Mouse (Mus musculus): ENCODE data around the gene Iars. TPM values are rescaled to one million over a fixed set of nuclear protein-coding genes. Genes with fewer than 3 reads are reported as not detected.

The Iars gene
- 94.6 and 97.5 TPM in 2 replicates for polyA plus RNA-seq (2016; fragmentation: Nextera tagmentation; extraction: Ambion mirVana)

DNA sequence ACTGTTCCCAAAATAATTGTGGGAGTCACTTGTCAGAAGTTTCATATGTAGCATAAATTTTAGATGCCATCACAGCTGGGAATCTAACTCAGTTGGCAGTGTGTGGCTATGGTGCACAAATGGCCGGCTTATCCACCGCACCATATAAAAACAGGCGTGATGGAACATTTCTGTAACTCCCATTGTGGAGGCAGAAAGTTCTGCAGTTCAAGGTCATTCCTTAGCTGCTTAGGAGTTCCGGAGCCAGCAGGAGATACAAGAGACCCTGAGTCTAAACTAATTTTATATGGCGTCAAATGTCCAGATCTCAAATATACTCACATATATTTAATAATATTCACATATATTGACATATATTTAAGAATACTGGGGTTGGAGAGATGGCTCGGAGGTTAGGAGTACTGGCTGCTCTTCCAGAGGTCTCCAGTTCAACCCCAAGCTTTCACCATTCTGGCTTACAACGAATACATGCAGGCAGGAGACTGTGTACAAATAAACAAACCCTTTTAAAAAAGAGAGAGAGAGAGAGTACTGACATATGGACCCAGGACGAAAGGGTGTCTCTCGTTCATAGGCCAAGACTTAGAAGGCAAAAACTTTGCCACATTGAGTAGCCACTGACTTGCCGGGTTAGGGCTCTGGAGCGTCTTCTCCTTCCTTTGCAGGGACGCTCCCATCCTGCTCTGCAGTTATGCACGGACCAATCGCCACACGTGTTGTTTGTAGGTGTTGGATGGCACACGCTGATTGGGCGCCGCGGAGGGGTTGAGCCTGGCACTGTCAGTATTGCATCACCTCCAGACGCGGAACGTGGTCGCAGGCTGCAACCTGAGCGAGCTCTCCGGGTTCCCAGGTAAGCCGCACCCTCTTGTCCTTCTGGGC lies at the start of gene Iars:
TSS of gene Iars (plus strand) at position 750 of the 882 bp plus-strand sequence.
- Histone ChIP-seq H3K9ac (replicated peaks) (peak within 1 kb of the TSS; percentile 79), H3K9me3 (no peaks in the 10 kb centered on the region), H3K4me2 (replicated peaks) (peak within 1 kb of the TSS; percentile 91), H3K4me3 (peak within 1 kb of the TSS; percentile 95), H3K4me1 (peaks cover 24% of the 10 kb centered on the region), H3K36me3 (peaks cover 22% of the 10 kb centered on the region), H3K27ac (replicated peaks) (peak within 1 kb of the TSS; percentile 58), H3K27me3 (no peaks in the 10 kb centered on the region)
- peak; percentile 100 for ATAC-seq (ENCODE audit: low FRiP score, low read depth)
- WGBS = 7% methylated on average over 26 of the region's 26 CpGs

GRCm38 (mm10) chr13:49639965-49640364 lies 41.9 kb upstream of the Iars start:
- WGBS = 94% methylated on average over 2 of the region's 2 CpGs
- ATAC-seq (ENCODE audit: low FRiP score, low read depth) = no peak
- no peaks in the 10 kb centered on the region for H3K9me3 ChIP-seq

DNA sequence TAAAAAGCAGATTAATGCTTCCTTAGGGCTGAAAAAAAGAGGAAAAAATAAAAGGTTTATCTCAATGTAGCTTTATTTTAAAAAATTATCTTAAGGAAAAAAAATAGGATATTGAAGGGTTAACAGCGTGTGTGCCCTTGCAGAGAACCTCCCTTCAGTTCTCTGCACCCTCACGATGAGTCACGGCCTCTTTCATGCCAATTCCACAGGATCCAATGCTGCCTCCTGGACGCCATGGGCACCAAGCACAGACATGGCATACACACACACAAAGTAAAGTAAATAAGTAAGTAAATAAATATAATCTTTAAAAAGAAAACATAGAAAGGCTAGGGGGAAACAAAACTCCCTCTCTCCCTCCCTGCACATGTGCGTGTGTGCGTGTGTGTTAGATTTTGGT lies 39.2 kb upstream of the Iars start:
- Histone ChIP-seq H3K4me1 (no peaks in the 10 kb centered on the region), H3K27me3 (no peaks in the 10 kb centered on the region), H3K27ac (replicated peaks) (no peak overlapping the region), H3K4me2 (replicated peaks) (no peak overlapping the region), H3K9ac (replicated peaks) (no peak overlapping the region), H3K9me3 (no peaks in the 10 kb centered on the region), H3K4me3 (no peak overlapping the region), H3K36me3 (no peaks in the 10 kb centered on the region)
- 88% methylated on average over 6 of the region's 6 CpGs for WGBS
- no peak for ATAC-seq (ENCODE audit: low FRiP score, low read depth)

More at GRCm38 (mm10) chr13:49639965-49640364, 41.9 kb upstream of the Iars start:
- Histone ChIP-seq H3K4me3 (no peak overlapping the region), H3K4me1 (no peaks in the 10 kb centered on the region), H3K36me3 (no peaks in the 10 kb centered on the region), H3K27ac (replicated peaks) (no peak overlapping the region), H3K27me3 (no peaks in the 10 kb centered on the region), H3K4me2 (replicated peaks) (no peak overlapping the region), H3K9ac (replicated peaks) (no peak overlapping the region)

DNA sequence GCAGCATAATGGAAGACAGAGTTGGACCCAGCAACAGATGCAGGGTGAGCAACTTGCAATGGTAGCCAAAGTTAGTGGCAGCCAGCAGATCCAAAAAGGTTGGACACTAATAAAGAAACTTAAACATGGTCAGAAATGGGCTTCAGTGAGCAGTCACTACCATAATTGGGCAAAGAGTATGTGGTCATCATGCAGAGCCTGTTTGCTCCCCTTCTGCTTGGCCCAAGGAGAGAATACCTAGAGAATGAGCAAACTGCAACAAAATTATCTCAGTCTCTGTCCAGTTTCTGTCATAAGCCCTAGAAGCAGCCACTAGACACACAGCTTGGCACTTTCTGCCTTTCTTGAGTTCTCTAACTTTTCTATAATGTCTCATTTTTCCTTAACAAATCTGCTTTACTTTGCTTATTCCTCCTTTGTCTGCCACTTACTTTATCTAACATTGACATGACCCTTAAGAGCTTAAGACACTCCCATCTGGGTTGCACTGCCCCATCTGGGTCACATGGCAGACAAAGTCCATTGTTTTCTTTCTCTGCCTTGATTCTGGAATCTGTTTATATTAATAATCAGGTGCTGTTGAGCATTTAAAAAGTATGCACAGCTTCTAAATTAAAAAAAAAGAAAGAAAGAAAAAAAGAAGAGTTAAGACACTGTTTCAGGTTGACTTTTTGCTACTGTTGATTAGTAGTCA lies 38.1 kb upstream of the Iars start:
- H3K9ac ChIP-seq (replicated peaks) = no peak overlapping the region
- H3K27me3 ChIP-seq = no peaks in the 10 kb centered on the region
- no peak for ATAC-seq (ENCODE audit: low FRiP score, low read depth)
- no peaks in the 10 kb centered on the region for H3K4me1 ChIP-seq
- H3K36me3 ChIP-seq = no peaks in the 10 kb centered on the region
- no peak overlapping the region for H3K4me2 ChIP-seq (replicated peaks)
- no peak overlapping the region for H3K27ac ChIP-seq (replicated peaks)
- H3K4me3 ChIP-seq = no peak overlapping the region
- H3K9me3 ChIP-seq = no peaks in the 10 kb centered on the region

- H3K9ac ChIP-seq (replicated peaks) = no peak overlapping the region
- 79% methylated on average over 2 of the region's 2 CpGs for WGBS
- no peaks in the 10 kb centered on the region for H3K9me3 ChIP-seq
- H3K4me2 ChIP-seq (replicated peaks) = no peak overlapping the region
- H3K36me3 ChIP-seq = no peaks in the 10 kb centered on the region
- H3K27me3 ChIP-seq = no peaks in the 10 kb centered on the region
- no peak overlapping the region for H3K4me3 ChIP-seq
- H3K4me1 ChIP-seq = no peaks in the 10 kb centered on the region
- no peak for ATAC-seq (ENCODE audit: low FRiP score, low read depth)
- no peak overlapping the region for H3K27ac ChIP-seq (replicated peaks)
Measured at GRCm38 (mm10) chr13:49644731-49645529, 37.0 kb upstream of the Iars start.

- Histone ChIP-seq H3K9me3 (no peaks in the 10 kb centered on the region), H3K4me2 (replicated peaks) (no peak overlapping the region), H3K36me3 (no peaks in the 10 kb centered on the region), H3K27ac (replicated peaks) (no peak overlapping the region), H3K4me1 (no peaks in the 10 kb centered on the region), H3K4me3 (no peak overlapping the region), H3K9ac (replicated peaks) (no peak overlapping the region), H3K27me3 (no peaks in the 10 kb centered on the region)
- no peak for ATAC-seq (ENCODE audit: low FRiP score, low read depth)
- 89% methylated on average over 1 of the region's 1 CpGs for WGBS
Measured at GRCm38 (mm10) chr13:49646019-49646418, 35.9 kb upstream of the Iars start.

- WGBS = 41% methylated on average over 2 of the region's 2 CpGs
- no peak for ATAC-seq (ENCODE audit: low FRiP score, low read depth)
- no peak overlapping the region for H3K4me3 ChIP-seq
- H3K36me3 ChIP-seq = no peaks in the 10 kb centered on the region
- no peaks in the 10 kb centered on the region for H3K9me3 ChIP-seq
- no peak overlapping the region for H3K27ac ChIP-seq (replicated peaks)
- H3K27me3 ChIP-seq = no peaks in the 10 kb centered on the region
- no peak overlapping the region for H3K4me2 ChIP-seq (replicated peaks)
- no peak overlapping the region for H3K9ac ChIP-seq (replicated peaks)
- peaks cover 20% of the 10 kb centered on the region for H3K4me1 ChIP-seq
Measured at GRCm38 (mm10) chr13:49651136-49651535, 30.8 kb upstream of the Iars start.

- H3K36me3 ChIP-seq = 0 out of 2 replicates have a peak, but pooled peaks cover 2% of the 10 kb centered on the region
- ATAC-seq (ENCODE audit: low FRiP score, low read depth) = no peak
- H3K27me3 ChIP-seq = no peaks in the 10 kb centered on the region
- H3K9ac ChIP-seq (replicated peaks) = peak overlapping the region; percentile 63
- H3K4me2 ChIP-seq (replicated peaks) = peak overlapping the region; percentile 71
- 4% methylated on average over 4 of the region's 4 CpGs for WGBS
- H3K4me3 ChIP-seq = peak overlapping the region; percentile 76
- no peaks in the 10 kb centered on the region for H3K9me3 ChIP-seq
- peaks cover 20% of the 10 kb centered on the region for H3K4me1 ChIP-seq
- H3K27ac ChIP-seq (replicated peaks) = no peak overlapping the region
Measured at GRCm38 (mm10) chr13:49651781-49652351, 30.0 kb upstream of the Iars start.

DNA sequence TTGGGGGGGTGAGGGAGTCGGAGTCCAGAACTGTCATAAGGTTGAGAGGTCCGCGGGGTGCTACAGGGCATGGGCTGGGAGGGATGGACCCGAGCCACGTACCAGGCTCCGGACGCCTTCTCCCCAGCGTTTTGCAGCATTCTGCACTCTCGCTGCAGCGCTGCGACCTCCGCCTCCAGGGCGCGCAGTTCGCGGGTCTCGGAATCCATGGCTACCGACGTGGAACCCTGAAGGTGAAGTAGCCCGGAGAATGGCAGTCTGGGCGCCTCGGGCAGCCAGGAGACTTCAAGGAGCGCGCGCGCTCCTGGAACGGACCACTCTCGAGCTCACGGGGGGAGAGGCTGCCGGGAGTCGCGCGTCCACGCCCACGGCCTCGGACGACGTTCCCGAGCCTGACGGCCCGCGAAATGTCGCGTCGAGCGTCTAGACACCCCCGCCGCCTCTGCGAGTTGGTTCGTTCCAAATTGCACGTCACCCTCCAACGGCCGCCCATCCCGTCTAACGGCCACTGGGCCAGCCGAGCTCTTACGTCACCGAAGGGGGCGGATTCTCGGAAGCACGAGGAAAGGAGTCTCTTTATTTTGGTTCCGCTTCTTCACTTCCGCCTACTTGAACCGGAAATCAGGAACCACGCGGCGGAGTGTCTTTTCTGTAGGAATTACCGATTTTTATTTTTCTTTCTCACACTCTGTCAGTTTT lies 29.3 kb upstream of the Iars start, which contains the start of the genes Cenpp and Nol8:
TSS of gene Cenpp (minus strand) at position 305 of the 699 bp plus-strand sequence.
TSS of gene Nol8 (plus strand) at position 598 of the 699 bp plus-strand sequence.
- Histone ChIP-seq H3K4me1 (peaks cover 20% of the 10 kb centered on the region), H3K4me3 (peak within 1 kb of the TSS; percentile 76), H3K9ac (replicated peaks) (peak within 1 kb of the TSS; percentile 66), H3K27ac (replicated peaks) (no peak within 1 kb of the TSS), H3K4me2 (replicated peaks) (peak within 1 kb of the TSS; percentile 71), H3K36me3 (peaks cover 8% of the 10 kb centered on the region; the same call in 1 of the 2 replicates), H3K27me3 (no peaks in the 10 kb centered on the region), H3K9me3 (no peaks in the 10 kb centered on the region)
- under 1% methylated on average over 67 of the region's 68 CpGs for whole genome bisulfite sequencing
- ATAC-seq (ENCODE audit: low FRiP score, low read depth) = peak; percentile 99

GRCm38 (mm10) chr13:49653180-49653541 lies 28.7 kb upstream of the Iars start:
- Histone ChIP-seq H3K4me2 (replicated peaks) (peak overlapping the region; percentile 71), H3K27me3 (no peaks in the 10 kb centered on the region), H3K4me1 (peaks cover 20% of the 10 kb centered on the region), H3K27ac (replicated peaks) (no peak overlapping the region), H3K36me3 (peaks cover 9% of the 10 kb centered on the region; the same call in 1 of the 2 replicates), H3K9me3 (no peaks in the 10 kb centered on the region), H3K4me3 (peak overlapping the region; percentile 76), H3K9ac (replicated peaks) (peak overlapping the region; percentile 66)
- ATAC-seq (ENCODE audit: low FRiP score, low read depth) = peak; percentile 69
- WGBS = under 1% methylated on average over 16 of the region's 16 CpGs

DNA sequence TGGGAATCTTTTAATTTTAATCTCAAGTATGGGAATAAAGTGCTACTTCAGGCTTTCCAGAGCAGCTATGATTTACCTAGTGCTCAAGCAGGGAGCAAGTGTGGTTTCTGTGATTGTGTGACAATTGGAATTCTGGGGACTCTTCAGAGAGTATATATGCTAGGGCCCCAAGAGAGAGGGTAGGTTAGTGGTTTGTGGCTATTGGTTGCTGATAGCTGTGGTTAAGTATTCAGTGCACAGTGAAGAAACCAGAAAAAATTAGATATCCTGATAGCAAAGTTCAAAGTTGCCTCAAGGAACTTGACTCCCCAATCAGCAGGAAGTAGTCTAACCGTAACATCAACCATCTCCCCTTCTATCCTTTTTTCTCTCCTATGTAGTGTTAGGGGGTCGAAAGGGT lies 4.1 kb upstream of the Iars start:
- Histone ChIP-seq H3K4me1 (peaks cover 7% of the 10 kb centered on the region), H3K27me3 (no peaks in the 10 kb centered on the region), H3K9me3 (no peaks in the 10 kb centered on the region), H3K9ac (replicated peaks) (no peak overlapping the region), H3K4me3 (no peak overlapping the region), H3K4me2 (replicated peaks) (no peak overlapping the region), H3K27ac (replicated peaks) (no peak overlapping the region), H3K36me3 (peaks cover 46% of the 10 kb centered on the region)
- 91% methylated on average over 2 of the region's 2 CpGs for WGBS
- no peak for ATAC-seq (ENCODE audit: low FRiP score, low read depth)
